Mouse (Mus musculus) brain, embryonic 14.5 days (tissue): Measurements from ENCODE around the gene Ell2.

Experiments
- CTCF ChIP-seq: fragments of 200-500 bp; IDR thresholded peaks from 2 replicates; pipeline ENCODE4 v1.5.1; 2012; ENCODE audit warnings: inconsistent platforms, mild to moderate bottlenecking, moderate library complexity, borderline replicate concordance; ENCODE audit not compliant: insufficient read depth, insufficient read length; ENCODE audit errors: extremely low read depth
- POLR2A ChIP-seq: fragments of 200-500 bp; IDR thresholded peaks from 2 replicates; pipeline ENCODE4 v1.6.1; 2012; ENCODE audit warnings: mild to moderate bottlenecking, inconsistent platforms, borderline replicate concordance; ENCODE audit not compliant: poor library complexity, insufficient read depth, insufficient read length, severe bottlenecking; ENCODE audit errors: extremely low read depth

- TF ChIP-seq CTCF (no peak), POLR2A (no peak)
Observed at GRCm38 (mm10) chr13:75817183-75817582, 110.6 kb downstream of the Ell2 start.
